Mouse (Mus musculus) hindbrain, embryonic 14.5 days (tissue): ENCODE data around the gene Rhobtb1. TPM values are rescaled to one million over a fixed set of nuclear protein-coding genes. Genes with fewer than 3 reads are reported as not detected.

Experiments
- ATAC-seq: fragments of 200-750 bp; cut with Nextera tagmentation; 2 replicates; pipeline ENCODE4 v1.8.0; 2017; ENCODE audit warnings: moderate number of reproducible peaks, mild to moderate bottlenecking, moderate TSS enrichment, moderate library complexity; ENCODE audit not compliant: low FRiP score
- DNase-seq: peaks from one replicate; pipeline ENCODE4 v3.0.0-alpha.2; 2015; ENCODE audit warnings: low spot score
- H3K27ac ChIP-seq: fragments of 300-500 bp; sonication (generic); 2 replicates; pipeline ENCODE4 v1.5.1; 2014; ENCODE audit warnings: mild to moderate bottlenecking, moderate library complexity
- H3K27me3 ChIP-seq: fragments of 300-500 bp; sonication (generic); 2 replicates; pipeline ENCODE4 v1.6.1; 2014; ENCODE audit warnings: mild to moderate bottlenecking, low read length, mixed read lengths; ENCODE audit not compliant: control insufficient read depth, insufficient read depth
- H3K36me3 ChIP-seq: fragments of 300-500 bp; sonication (generic); replicated peaks from 2 replicates; pipeline ENCODE4 v1.6.1; 2014; ENCODE audit not compliant: control insufficient read depth, insufficient read depth
- H3K4me1 ChIP-seq: fragments of 300-500 bp; sonication (generic); replicated peaks from 2 replicates; pipeline ENCODE4 v1.6.1; 2014; ENCODE audit warnings: antibody characterized with exemption, low read length, mixed read lengths; ENCODE audit not compliant: control insufficient read depth, insufficient read depth
- H3K4me2 ChIP-seq: fragments of 300-500 bp; sonication (generic); replicated peaks from 2 replicates; pipeline ENCODE4 v1.6.1; 2014; ENCODE audit warnings: mild to moderate bottlenecking, moderate library complexity
- H3K4me3 ChIP-seq: fragments of 300-500 bp; sonication (generic); replicated peaks from 2 replicates; pipeline ENCODE4 v1.5.1; 2014; ENCODE audit warnings: mild to moderate bottlenecking, low read length
- H3K9ac ChIP-seq: fragments of 300-500 bp; sonication (generic); 2 replicates; pipeline ENCODE4 v1.6.1; 2014
- H3K9me3 ChIP-seq: fragments of 300-500 bp; sonication (generic); 2 replicates; pipeline ENCODE4 v1.6.1; 2016; ENCODE audit warnings: low read length; ENCODE audit not compliant: control insufficient read depth
- WGBS: fragments of 180-500 bp; shearing (Covaris S2); extraction: QIAGEN DNeasy Blood & Tissue Kit; methylation state at CpG from one replicate; pipeline ENCODE4 v1.1.7; 2014; 5-methylcytosine and 5-hydroxymethylcytosine counted together
- polyA plus RNA-seq: library from polyadenylated mRNA; unstranded; fragments of >200 nt; fragmentation: Nextera tagmentation; extraction: Ambion mirVana; gene quantifications from 2 replicates; pipeline ENCODE4 v1.2.1, GENCODE M21; 2014

The Rhobtb1 gene
- polyA plus RNA-seq, 1 experiment from 2014 or later = 19.8 TPM

- ATAC-seq (no peak), DNase-seq (no peak)
- Histone ChIP-seq H3K9ac (no peak overlapping the region), H3K27me3 (no peaks in the 10 kb centered on the region), H3K9me3 (no peaks in the 10 kb centered on the region), H3K27ac (no peak overlapping the region), H3K36me3 (peaks cover 17% of the 10 kb centered on the region), H3K4me2 (no peak overlapping the region), H3K4me1 (peaks cover 3% of the 10 kb centered on the region; the same call in 1 of the 2 replicates), H3K4me3 (no peak overlapping the region)
- 32% methylated on average over 10 of the region's 10 CpGs for WGBS
Observed at GRCm38 (mm10) chr10:69268061-69268643, 116.9 kb downstream of the Rhobtb1 start.

- peaks cover 21% of the 10 kb centered on the region for H3K36me3 ChIP-seq
- no peaks in the 10 kb centered on the region for H3K4me1 ChIP-seq
- ATAC-seq (no peak), DNase-seq (no peak)
- H3K9me3 ChIP-seq = no peaks in the 10 kb centered on the region
- H3K4me2 ChIP-seq = no peak overlapping the region
- no peak overlapping the region for H3K27ac ChIP-seq
- H3K4me3 ChIP-seq = no peak overlapping the region
- WGBS = 43% methylated on average over 10 of the region's 10 CpGs
- H3K27me3 ChIP-seq = no peaks in the 10 kb centered on the region
- no peak overlapping the region for H3K9ac ChIP-seq
Observed at GRCm38 (mm10) chr10:69271436-69271835, 120.2 kb downstream of the Rhobtb1 start.

GRCm38 (mm10) chr10:69274275-69274674 lies 123.0 kb downstream of the Rhobtb1 start:
- no peak for ATAC-seq
- Histone ChIP-seq H3K9ac (no peak overlapping the region), H3K27ac (no peak overlapping the region), H3K4me2 (no peak overlapping the region), H3K27me3 (no peaks in the 10 kb centered on the region), H3K4me1 (no peaks in the 10 kb centered on the region), H3K4me3 (no peak overlapping the region), H3K36me3 (peaks cover 21% of the 10 kb centered on the region), H3K9me3 (no peaks in the 10 kb centered on the region)
- no peak for DNase-seq
- WGBS = 53% methylated on average over 5 of the region's 5 CpGs

GRCm38 (mm10) chr10:69274705-69275104 lies 123.5 kb downstream of the Rhobtb1 start:
- ATAC-seq (no peak), DNase-seq (no peak)
- Histone ChIP-seq H3K27ac (no peak overlapping the region), H3K4me2 (no peak overlapping the region), H3K4me3 (no peak overlapping the region), H3K4me1 (no peaks in the 10 kb centered on the region), H3K36me3 (peaks cover 21% of the 10 kb centered on the region), H3K9ac (no peak overlapping the region), H3K27me3 (no peaks in the 10 kb centered on the region), H3K9me3 (no peaks in the 10 kb centered on the region)

- Histone ChIP-seq H3K27ac (peak overlapping the region; percentile 38; the same call in 1 of the 2 replicates), H3K9ac (no peak overlapping the region), H3K4me3 (no peak overlapping the region), H3K27me3 (no peaks in the 10 kb centered on the region), H3K4me2 (no peak overlapping the region), H3K36me3 (peaks cover 13% of the 10 kb centered on the region), H3K9me3 (no peaks in the 10 kb centered on the region), H3K4me1 (no peaks in the 10 kb centered on the region)
- ATAC-seq = no peak
- WGBS = 91% methylated on average over 12 of the region's 12 CpGs
- no peak for DNase-seq
Observed at GRCm38 (mm10) chr10:69275811-69276775, 124.9 kb downstream of the Rhobtb1 start.

- ATAC-seq = no peak
- Histone ChIP-seq H3K4me2 (no peak overlapping the region), H3K9ac (no peak overlapping the region), H3K4me1 (no peaks in the 10 kb centered on the region), H3K27ac (no peak overlapping the region), H3K9me3 (no peaks in the 10 kb centered on the region), H3K4me3 (no peak overlapping the region), H3K36me3 (peaks cover 13% of the 10 kb centered on the region), H3K27me3 (no peaks in the 10 kb centered on the region)
- WGBS = 88% methylated on average over 9 of the region's 9 CpGs
- no peak for DNase-seq
Observed at GRCm38 (mm10) chr10:69276920-69277435, 125.7 kb downstream of the Rhobtb1 start.

- Histone ChIP-seq H3K9me3 (no peaks in the 10 kb centered on the region), H3K4me3 (no peak overlapping the region), H3K9ac (no peak overlapping the region), H3K27me3 (no peaks in the 10 kb centered on the region), H3K4me2 (no peak overlapping the region), H3K4me1 (no peaks in the 10 kb centered on the region), H3K36me3 (peaks cover under 1% of the 10 kb centered on the region), H3K27ac (no peak overlapping the region)
- no peak for ATAC-seq
- DNase-seq = no peak
- 82% methylated on average over 18 of the region's 18 CpGs for WGBS
Observed at GRCm38 (mm10) chr10:69278764-69279606, 127.8 kb downstream of the Rhobtb1 start.

- peaks cover under 1% of the 10 kb centered on the region for H3K36me3 ChIP-seq
- no peaks in the 10 kb centered on the region for H3K27me3 ChIP-seq
- H3K27ac ChIP-seq = no peak overlapping the region
- ATAC-seq (no peak), DNase-seq (no peak)
- H3K4me3 ChIP-seq = no peak overlapping the region
- H3K4me2 ChIP-seq = no peak overlapping the region
- 59% methylated on average over 7 of the region's 7 CpGs for WGBS
- no peaks in the 10 kb centered on the region for H3K9me3 ChIP-seq
- H3K9ac ChIP-seq = no peak overlapping the region
- H3K4me1 ChIP-seq = no peaks in the 10 kb centered on the region
Observed at GRCm38 (mm10) chr10:69279607-69279978, 128.4 kb downstream of the Rhobtb1 start.

- Histone ChIP-seq H3K36me3 (peaks cover 25% of the 10 kb centered on the region; the same call in 1 of the 2 replicates), H3K4me1 (no peaks in the 10 kb centered on the region)
- WGBS = 93% methylated on average over 3 of the region's 3 CpGs
Observed at GRCm38 (mm10) chr10:69286939-69287338, 135.7 kb downstream of the Rhobtb1 start.

More at GRCm38 (mm10) chr10:69286939-69287338, 135.7 kb downstream of the Rhobtb1 start:
- H3K9ac ChIP-seq = no peak overlapping the region
- H3K9me3 ChIP-seq = no peaks in the 10 kb centered on the region
- H3K4me2 ChIP-seq = no peak overlapping the region
- ATAC-seq = no peak
- H3K27me3 ChIP-seq = no peaks in the 10 kb centered on the region
- DNase-seq = no peak
- no peak overlapping the region for H3K27ac ChIP-seq
- H3K4me3 ChIP-seq = no peak overlapping the region
